22 mouse cellular contexts compared by ENCODE assay signal in genomic region chr3:149405872-149406271, GRCm38 (mm10).
"Had no signal": no experiment of that assay in that cellular context is flagged by ENCODE, and none has a peak within 500 bp of the region (broad histone marks: within the 10 kb centered on the region; RNA-seq: fewer than 3 reads in every experiment).

No protein-coding gene starts in this region.

- H3K4me3 ChIP-seq: kidney, embryonic 15.5 days; limb, embryonic 12.5 days; limb, embryonic 15.5 days; midbrain, embryonic 12.5 days; midbrain, embryonic 15.5 days; neural tube, embryonic 12.5 days; neural tube, embryonic 15.5 days; stomach, embryonic 15.5 days had no signal

- H3K4me1 ChIP-seq: kidney, embryonic 15.5 days; midbrain, embryonic 15.5 days; stomach, embryonic 15.5 days had no signal

- H3K27ac ChIP-seq: kidney, embryonic 15.5 days; limb, embryonic 12.5 days; limb, embryonic 15.5 days; liver, embryonic 14.5 days; macrophage; midbrain, embryonic 12.5 days; midbrain, embryonic 15.5 days; neural tube, embryonic 12.5 days; neural tube, embryonic 15.5 days; stomach, embryonic 15.5 days had no signal

- H3K4me2 ChIP-seq: kidney, embryonic 15.5 days; limb, embryonic 12.5 days; limb, embryonic 15.5 days; liver, embryonic 11.5 days; lung, embryonic 14.5 days; midbrain, embryonic 12.5 days; midbrain, embryonic 15.5 days; neural tube, embryonic 12.5 days; neural tube, embryonic 15.5 days; stomach, embryonic 15.5 days had no signal

- H3K36me3 ChIP-seq: kidney, embryonic 15.5 days; limb, embryonic 12.5 days; limb, embryonic 15.5 days; midbrain, embryonic 12.5 days; midbrain, embryonic 15.5 days; neural tube, embryonic 12.5 days; neural tube, embryonic 15.5 days; stomach, embryonic 15.5 days had no signal

- DNase-seq: kidney, postnatal 10 days; kidney, postnatal 36 days; layer of hippocampus, postnatal 36 days; left cerebral cortex, postnatal 4 days; liver, postnatal 0 days; lung, embryonic 14.5 days; right cerebral cortex, adult 18-20 months; right cerebral cortex, postnatal 25 days; spleen, adult 18-20 months; thymus, postnatal 36 days had no signal

- H3K27me3 ChIP-seq: kidney, embryonic 15.5 days; limb, embryonic 15.5 days; midbrain, embryonic 12.5 days; midbrain, embryonic 15.5 days; neural tube, embryonic 12.5 days; neural tube, embryonic 15.5 days; stomach, embryonic 15.5 days had no signal

- H3K9ac ChIP-seq: kidney, embryonic 15.5 days; limb, embryonic 12.5 days; limb, embryonic 15.5 days; liver, embryonic 14.5 days; liver, postnatal 0 days; lung, embryonic 14.5 days; midbrain, embryonic 12.5 days; midbrain, embryonic 15.5 days; neural tube, embryonic 12.5 days; neural tube, embryonic 15.5 days; stomach, embryonic 15.5 days had no signal

- H3K9me3 ChIP-seq: kidney, embryonic 15.5 days; limb, embryonic 12.5 days; limb, embryonic 15.5 days; midbrain, embryonic 12.5 days; midbrain, embryonic 15.5 days; neural tube, embryonic 12.5 days; neural tube, embryonic 15.5 days; stomach, embryonic 15.5 days had no signal

- ATAC-seq: liver, postnatal 0 days; lung, postnatal 0 days; midbrain, embryonic 15.5 days had no signal
